Mouse (Mus musculus): ENCODE data around the gene Oscar.

- TF ChIP-seq CTCF (IDR thresholded peaks at IDR 0.05; ENCODE audit: control insufficient read depth, insufficient read depth, low read length) (no peak), POLR2A (IDR thresholded peaks at IDR 0.05; ENCODE audit: borderline replicate concordance, control insufficient read depth, low read depth, low read length) (no peak)
These were observed 48.7 kb upstream of the Oscar start for GRCm38 (mm10) chr7:3664524-3665214.

Data from bone marrow, adult 2 months (tissue).